Mouse (Mus musculus) small intestine, adult 2 months (tissue): ENCODE measurements around the gene Zic5. TPM values are rescaled to one million over a fixed set of nuclear protein-coding genes. Genes with fewer than 3 reads are reported as not detected.

Source experiments
- H3K27ac ChIP-seq: fragments of 200-500 bp; 2 replicates; pipeline ENCODE4 v1.5.1; 2012; ENCODE audit warnings: low read depth, low read length, control low read depth, inconsistent platforms; ENCODE audit not compliant: insufficient read depth
- H3K27me3 ChIP-seq: fragments of 200-500 bp; 2 replicates; pipeline ENCODE4 v1.6.1; 2012; ENCODE audit warnings: mild to moderate bottlenecking, moderate library complexity, low read length, inconsistent platforms; ENCODE audit not compliant: control insufficient read depth, insufficient read depth
- H3K36me3 ChIP-seq: fragments of 200-500 bp; 2 replicates; pipeline ENCODE4 v1.6.1; 2012; ENCODE audit warnings: mild to moderate bottlenecking, low read length, control low read depth, inconsistent platforms; ENCODE audit not compliant: control insufficient read depth, insufficient read depth
- H3K4me1 ChIP-seq: fragments of 200-500 bp; 2 replicates; pipeline ENCODE4 v1.6.1; 2012; ENCODE audit warnings: low read length, inconsistent platforms, mixed read lengths; ENCODE audit not compliant: control insufficient read depth, insufficient read depth, insufficient read length
- H3K4me3 ChIP-seq: fragments of 200-500 bp; 2 replicates; pipeline ENCODE4 v1.5.1; 2012; ENCODE audit warnings: low read depth, mild to moderate bottlenecking, control low read depth, inconsistent platforms, low read length, moderate library complexity
- CTCF ChIP-seq: fragments of 200-500 bp; IDR thresholded peaks from 2 replicates; pipeline ENCODE4 v1.5.1; 2012; ENCODE audit warnings: low read depth, mild to moderate bottlenecking, control low read depth, inconsistent platforms, low read length, moderate library complexity, mixed read lengths; ENCODE audit not compliant: insufficient replicate concordance, insufficient read length; ENCODE audit errors: extremely low read depth
- POLR2A ChIP-seq: fragments of 200-500 bp; IDR thresholded peaks from 2 replicates; pipeline ENCODE4 v1.6.1; 2012; ENCODE audit warnings: low read depth, mild to moderate bottlenecking, control low read depth, inconsistent platforms, low read length, moderate library complexity
- WGBS: fragments of 180-500 bp; shearing (Covaris S2); methylation state at CpG from one replicate; pipeline ENCODE4 v1.1.7; 2018; 5-methylcytosine and 5-hydroxymethylcytosine counted together
- polyA plus RNA-seq: library from polyadenylated mRNA; depleted of rRNA; stranded (reverse); fragments of >200 nt; gene quantifications from 2 replicates; pipeline ENCODE4 v1.2.3, GENCODE M21; 2012; rRNA removed

Zic5 gene
- polyA plus RNA-seq, 1 experiment, result not detected

DNA sequence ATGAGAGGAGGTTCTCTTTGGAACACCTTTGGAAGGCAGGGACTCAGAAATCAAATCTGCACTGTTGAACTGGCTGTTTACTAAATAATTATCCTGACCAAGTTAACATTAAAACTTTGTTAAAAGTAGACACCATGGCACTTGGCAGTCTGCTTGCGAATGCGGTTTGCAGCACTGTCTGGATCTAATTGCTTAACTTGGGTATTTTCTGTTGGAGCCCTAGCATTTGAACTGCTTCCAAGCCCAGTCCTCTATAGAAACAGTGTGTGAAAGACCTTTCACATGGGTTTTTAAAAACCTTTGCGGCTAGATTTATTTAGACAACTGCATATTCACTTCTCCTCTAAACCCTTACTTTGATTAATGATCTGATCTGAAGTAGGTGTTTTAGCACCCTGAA lies 41.0 kb downstream of the Zic5 start:
- Histone ChIP-seq H3K4me3 (no peak overlapping the region), H3K27me3 (no peaks in the 10 kb centered on the region), H3K4me1 (no peaks in the 10 kb centered on the region), H3K36me3 (no peaks in the 10 kb centered on the region), H3K27ac (no peak overlapping the region)
- WGBS, result 92% methylated on average over 3 of the region's 3 CpGs
- no peak for TF ChIP-seq CTCF
- TF ChIP-seq POLR2A, result no peak

DNA sequence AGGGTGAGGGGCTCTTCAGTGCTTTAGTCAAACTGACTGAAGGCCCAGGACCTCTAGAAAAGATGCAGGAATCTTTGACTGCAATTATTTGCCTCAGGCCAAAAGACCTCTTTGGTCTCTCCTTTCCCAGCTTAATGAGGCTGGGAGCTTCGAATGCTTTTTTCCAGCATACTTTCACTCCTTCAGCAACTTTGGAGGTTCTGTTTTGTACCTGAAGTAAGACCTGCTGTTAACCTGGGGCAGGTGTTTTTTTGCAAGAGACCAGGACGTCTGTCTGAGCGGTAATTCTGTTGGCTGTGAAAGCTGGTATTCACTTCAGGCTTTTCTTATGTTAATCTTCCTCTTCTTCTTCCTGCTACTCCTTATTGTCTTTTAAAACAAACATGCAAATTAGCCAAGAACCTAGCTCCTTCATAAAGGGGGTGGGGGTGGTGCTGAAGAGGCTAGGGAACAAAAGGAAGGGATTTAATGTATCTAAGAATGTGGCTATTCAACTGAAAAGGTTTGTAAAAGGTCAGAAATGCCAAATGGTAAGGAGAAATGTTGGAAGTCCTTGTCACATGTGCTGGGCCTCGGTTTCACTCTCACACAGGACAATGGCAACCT lies 49.2 kb downstream of the Zic5 start:
- TF ChIP-seq POLR2A (no peak), CTCF (no peak)
- H3K4me1 ChIP-seq, result no peaks in the 10 kb centered on the region
- H3K27me3 ChIP-seq, result no peaks in the 10 kb centered on the region
- no peak overlapping the region for H3K27ac ChIP-seq
- 49% methylated on average over 4 of the region's 4 CpGs for WGBS
- H3K4me3 ChIP-seq, result no peak overlapping the region
- H3K36me3 ChIP-seq, result no peaks in the 10 kb centered on the region

DNA sequence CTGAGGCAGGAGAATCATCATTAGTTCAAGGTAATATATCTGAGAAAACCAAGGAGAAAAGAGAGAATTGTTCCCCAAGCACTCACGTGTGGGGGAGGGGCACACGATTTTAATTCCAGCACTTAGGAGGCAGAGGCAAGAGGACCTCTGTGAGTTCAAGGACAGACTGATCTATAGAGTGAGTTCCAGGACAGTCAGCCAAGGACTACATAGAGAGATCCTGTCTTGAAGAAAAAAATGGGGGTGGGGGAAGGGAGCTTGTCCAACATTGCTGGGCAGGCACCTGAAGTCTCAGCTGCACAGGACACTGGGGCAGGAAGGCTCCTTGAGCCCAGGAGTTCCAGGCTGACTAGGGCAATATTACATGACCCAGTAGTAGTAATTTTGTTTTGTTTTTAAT lies 50.7 kb downstream of the Zic5 start:
- Histone ChIP-seq H3K27me3 (no peaks in the 10 kb centered on the region), H3K4me3 (no peak overlapping the region), H3K27ac (no peak overlapping the region), H3K4me1 (no peaks in the 10 kb centered on the region), H3K36me3 (no peaks in the 10 kb centered on the region)
- WGBS, result 93% methylated on average over 2 of the region's 2 CpGs
- TF ChIP-seq POLR2A (no peak), CTCF (no peak)

DNA sequence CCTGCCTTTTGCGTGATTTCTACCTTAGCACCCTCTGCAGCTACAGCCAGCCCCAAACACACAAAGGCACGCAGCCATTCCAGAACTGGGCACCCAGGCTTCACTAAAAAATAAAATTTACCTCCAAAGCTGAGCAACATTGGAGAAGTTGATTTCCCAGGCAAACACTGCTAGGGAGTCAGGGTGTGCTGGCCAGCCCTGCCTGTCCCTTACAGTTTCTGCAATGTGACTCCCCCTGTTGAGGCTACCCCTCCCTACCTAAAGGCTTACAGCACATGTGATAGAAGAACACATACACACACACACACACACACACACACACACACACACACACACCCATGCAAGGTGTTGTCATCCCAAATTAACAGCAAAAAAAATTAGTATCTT lies 51.9 kb downstream of the Zic5 start:
- H3K27me3 ChIP-seq, result no peaks in the 10 kb centered on the region
- 85% methylated on average over 2 of the region's 2 CpGs for WGBS
- TF ChIP-seq POLR2A, result no peak
- TF ChIP-seq CTCF, result no peak
- H3K4me1 ChIP-seq, result no peaks in the 10 kb centered on the region
- H3K27ac ChIP-seq, result no peak overlapping the region
- no peak overlapping the region for H3K4me3 ChIP-seq
- no peaks in the 10 kb centered on the region for H3K36me3 ChIP-seq

DNA sequence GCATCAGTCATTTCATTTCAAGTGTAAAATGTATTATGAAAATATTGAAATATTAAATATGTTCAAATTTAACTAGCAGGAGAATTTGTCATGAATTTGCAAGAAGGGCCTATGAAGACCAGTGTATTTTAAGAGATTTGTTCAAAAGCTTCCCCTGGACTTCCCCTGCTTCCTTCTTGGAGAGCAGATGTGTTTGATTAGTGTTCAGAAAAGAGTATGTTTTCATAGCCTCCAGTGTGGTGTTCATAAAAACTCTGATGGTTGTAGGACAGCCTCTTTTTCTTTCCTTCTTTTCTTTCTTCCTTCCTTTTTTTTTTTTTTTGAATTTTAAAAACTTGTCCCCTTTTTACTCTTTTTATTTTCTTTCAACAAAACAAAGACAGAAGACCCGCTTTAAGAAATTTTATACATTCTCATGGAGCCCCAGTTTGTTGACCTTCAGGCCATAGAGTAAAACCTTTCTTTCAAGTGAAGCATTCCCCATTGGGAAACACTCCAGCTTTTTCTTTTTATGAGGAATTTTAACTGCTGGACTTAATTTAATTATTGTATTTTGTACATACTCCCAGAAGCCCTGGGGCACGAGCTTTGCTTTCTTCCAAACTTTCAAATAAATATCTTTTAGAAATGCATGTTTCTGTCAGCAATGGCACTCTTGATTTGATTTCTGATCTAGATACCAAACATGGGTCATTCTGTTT lies 52.5 kb downstream of the Zic5 start:
- H3K4me3 ChIP-seq, result no peak overlapping the region
- H3K27ac ChIP-seq, result no peak overlapping the region
- no peaks in the 10 kb centered on the region for H3K36me3 ChIP-seq
- no peaks in the 10 kb centered on the region for H3K27me3 ChIP-seq
- TF ChIP-seq POLR2A (no peak), CTCF (no peak)
- no peaks in the 10 kb centered on the region for H3K4me1 ChIP-seq
- 65% methylated on average over 2 of the region's 2 CpGs for WGBS

Other genes with a start within 250 kb of the Zic5 start
- gene Gm5089, start 14.6 kb downstream of the Zic5 start, polyA plus RNA-seq, result not detected in 2 replicates
- not detected in 2 replicates for gene Zic2, start 9.8 kb upstream of the Zic5 start, polyA plus RNA-seq
- not detected in 2 replicates for gene Gm10837, start 24.9 kb upstream of the Zic5 start, polyA plus RNA-seq
- 2.1 and 2.7 TPM in 2 replicates for gene Pcca, start 68.6 kb upstream of the Zic5 start, polyA plus RNA-seq